ENCODE assay signal across 8 mouse cellular contexts in the genomic region with DNA sequence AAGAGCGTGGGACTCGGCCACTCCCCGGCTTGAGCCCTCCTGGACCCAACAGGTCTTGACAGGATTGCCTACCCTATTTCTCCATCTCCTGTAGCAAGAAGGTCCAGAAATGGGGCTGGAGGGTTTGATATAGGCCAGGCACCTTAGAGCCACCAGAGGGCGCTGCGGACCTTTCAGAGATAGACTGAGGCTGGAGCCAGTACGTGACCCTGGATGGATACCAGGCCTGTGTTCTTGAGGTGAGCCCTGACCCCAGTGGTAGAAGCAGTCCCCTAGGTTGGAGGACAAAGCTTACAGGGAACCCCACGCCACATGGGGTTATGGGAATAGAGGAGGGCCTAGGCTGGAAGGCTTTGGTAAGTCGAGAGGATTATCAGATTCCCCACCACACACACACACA. TPM values are rescaled to one million over a fixed set of nuclear protein-coding genes. Genes with fewer than 3 reads are reported as not detected.
DNase-seq lines count a peak whose midpoint lies in the region; ATAC-seq lines count a peak whose summit lies in the region.

No protein-coding gene starts in this region.

- H3K9ac ChIP-seq in liver, embryonic 16.5 days (ENCODE audit: low read depth, low read length) = no peak overlapping the region

- peaks cover 38% of the 10 kb centered on the region for H3K4me1 ChIP-seq in heart, embryonic 10.5 days
- H3K4me1 ChIP-seq in liver, embryonic 16.5 days (ENCODE audit: control insufficient read depth, low read depth, low read length) = peaks cover 8% of the 10 kb centered on the region

- H3K27ac ChIP-seq in heart, embryonic 10.5 days = peak overlapping the region; percentile 45
- H3K27ac ChIP-seq in liver, embryonic 16.5 days (ENCODE audit: low read length) = no peak overlapping the region

- no peaks in the 10 kb centered on the region for H3K9me3 ChIP-seq in heart, embryonic 10.5 days
- H3K9me3 ChIP-seq in liver, embryonic 16.5 days (replicated peaks; ENCODE audit: control insufficient read depth, low read length) = no peaks in the 10 kb centered on the region

- peak; percentile 92 for DNase-seq in 3T3-L1 (ENCODE audit: low read depth, low spot score)
- DNase-seq in adrenal gland, adult 18-20 months (ENCODE audit: low spot score in 2 of 2) = peak; percentile 89
- peak; percentile 72 for DNase-seq in embryo, embryonic 11.5 days (ENCODE audit: low read depth, low spot score)
- peak; percentile 88 for DNase-seq in heart, embryonic 10.5 days (ENCODE audit: low spot score)
- peak; percentile 93 for DNase-seq in kidney, postnatal 10 days
- DNase-seq in thymus, adult 18-20 months = peak; percentile 66 to 67

- no peak overlapping the region for H3K4me2 ChIP-seq in liver, embryonic 16.5 days (ENCODE audit: low read depth, low read length)

- H3K4me3 ChIP-seq in heart, embryonic 10.5 days = no peak overlapping the region
- no peak overlapping the region for H3K4me3 ChIP-seq in liver, embryonic 16.5 days (ENCODE audit: low read depth, low read length)

- ATAC-seq in liver, embryonic 16.5 days (ENCODE audit: low read depth) = peak; percentile 59
- peak; percentile 68 for ATAC-seq in neutrophil, adult 5-6 weeks (ENCODE audit: extremely low read depth, insufficient number of reproducible peaks, low FRiP score, poor library complexity, severe bottlenecking)

- WGBS in heart, embryonic 10.5 days = 13% methylated on average over 8 of the region's 8 CpGs
- 8% methylated on average over 8 of the region's 8 CpGs for WGBS in liver, embryonic 16.5 days (ENCODE audit: insufficient replicate concordance)

- peaks cover 7% of the 10 kb centered on the region for H3K27me3 ChIP-seq in heart, embryonic 10.5 days (ENCODE audit: insufficient read depth, poor library complexity, severe bottlenecking)
- H3K27me3 ChIP-seq in liver, embryonic 16.5 days (ENCODE audit: control insufficient read depth, insufficient read depth, low read depth, low read length) = no peaks in the 10 kb centered on the region

- H3K36me3 ChIP-seq in heart, embryonic 10.5 days = no peaks in the 10 kb centered on the region
- H3K36me3 ChIP-seq in liver, embryonic 16.5 days (ENCODE audit: control insufficient read depth, insufficient read depth) = no peaks in the 10 kb centered on the region

RNA-seq across cellular contexts. Expression of gene Ykt6, which starts 40.5 kb away (rescaled TPM):
- 10 to 100 TPM; 65.6 to 85.9 TPM for total RNA-seq in adrenal gland, adult 18-20 months (2021)
- 48.1 and 56.7 TPM in 2 replicates for polyA plus RNA-seq in heart, embryonic 10.5 days (2016; fragmentation: Nextera tagmentation; extraction: Ambion mirVana)
- 16.8 and 17.7 TPM in 2 replicates for polyA plus RNA-seq in liver, embryonic 16.5 days (2015; fragmentation: Nextera tagmentation; extraction: Ambion mirVana)
- total RNA-seq in neutrophil, adult 5-6 weeks (2017) = 47.1 and 54.4 TPM in 2 replicates

RNA-seq across cellular contexts. Expression of gene Gck, which starts 46.1 kb away (rescaled TPM):
- 1 to 10 TPM; 3.9 to 6.9 TPM for total RNA-seq in adrenal gland, adult 18-20 months (2021)
- polyA plus RNA-seq in heart, embryonic 10.5 days (2016; fragmentation: Nextera tagmentation; extraction: Ambion mirVana) = 2.1 and 2.6 TPM in 2 replicates
- 0.48 and 0.57 TPM in 2 replicates for polyA plus RNA-seq in liver, embryonic 16.5 days (2015; fragmentation: Nextera tagmentation; extraction: Ambion mirVana)
- total RNA-seq in neutrophil, adult 5-6 weeks (2017) = 0.35 TPM in 1 of 2 replicates, not detected in the other
